Mouse (Mus musculus): ENCODE data around the gene Mrc2. TPM values are rescaled to one million over a fixed set of nuclear protein-coding genes. Genes with fewer than 3 reads are reported as not detected.

Mrc2 gene
- polyA plus RNA-seq, 1 experiment from 2014 or later = 35.3 TPM

DNA sequence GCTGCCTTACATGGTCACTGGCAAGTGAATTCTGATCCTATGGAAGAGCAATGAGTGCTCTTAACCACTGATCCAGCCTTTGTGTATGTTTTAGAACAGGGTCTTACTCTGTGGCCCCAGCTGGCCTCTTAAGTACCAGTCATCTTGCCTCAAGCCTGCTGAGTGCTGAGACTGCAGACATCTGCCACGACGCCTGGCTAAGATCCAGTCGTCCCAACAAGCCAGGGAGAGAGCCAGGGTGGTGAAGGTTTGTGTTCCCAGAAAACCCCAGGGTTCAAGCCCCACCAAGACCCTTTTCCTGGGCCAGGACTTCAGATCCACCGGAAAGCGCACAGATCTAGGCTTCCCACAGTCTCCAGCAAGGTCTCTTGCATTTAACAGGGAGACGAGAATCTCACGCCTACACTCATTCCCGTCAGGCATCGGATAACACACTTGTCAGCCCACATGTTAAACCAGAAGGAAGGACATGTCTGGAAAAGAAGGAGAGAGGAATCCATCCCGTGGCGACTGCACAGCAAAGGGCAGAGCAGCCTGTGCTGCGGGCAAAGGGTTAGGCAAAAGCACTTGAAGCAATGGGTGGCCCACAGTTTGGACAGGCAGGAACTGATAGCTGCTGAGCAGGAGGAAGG lies 20.0 kb downstream of the Mrc2 start:
- no peak overlapping the region for H3K9ac ChIP-seq
- 24% methylated on average over 12 of the region's 12 CpGs for WGBS
- peak overlapping the region; percentile 81 for H3K27ac ChIP-seq
- no peaks in the 10 kb centered on the region for H3K9me3 ChIP-seq
- ATAC-seq (ENCODE audit: insufficient number of reproducible peaks, insufficient read depth, low FRiP score, low TSS enrichment) = 0 out of 2 replicates have a peak, but pooled peaks have one; percentile 9
- H3K4me3 ChIP-seq = no peak overlapping the region
- H3K27me3 ChIP-seq = no peaks in the 10 kb centered on the region
- peaks cover 52% of the 10 kb centered on the region for H3K4me1 ChIP-seq
- no peak overlapping the region for H3K4me2 ChIP-seq (replicated peaks)
- H3K36me3 ChIP-seq = peaks cover 9% of the 10 kb centered on the region; the same call in 1 of the 2 replicates

DNA sequence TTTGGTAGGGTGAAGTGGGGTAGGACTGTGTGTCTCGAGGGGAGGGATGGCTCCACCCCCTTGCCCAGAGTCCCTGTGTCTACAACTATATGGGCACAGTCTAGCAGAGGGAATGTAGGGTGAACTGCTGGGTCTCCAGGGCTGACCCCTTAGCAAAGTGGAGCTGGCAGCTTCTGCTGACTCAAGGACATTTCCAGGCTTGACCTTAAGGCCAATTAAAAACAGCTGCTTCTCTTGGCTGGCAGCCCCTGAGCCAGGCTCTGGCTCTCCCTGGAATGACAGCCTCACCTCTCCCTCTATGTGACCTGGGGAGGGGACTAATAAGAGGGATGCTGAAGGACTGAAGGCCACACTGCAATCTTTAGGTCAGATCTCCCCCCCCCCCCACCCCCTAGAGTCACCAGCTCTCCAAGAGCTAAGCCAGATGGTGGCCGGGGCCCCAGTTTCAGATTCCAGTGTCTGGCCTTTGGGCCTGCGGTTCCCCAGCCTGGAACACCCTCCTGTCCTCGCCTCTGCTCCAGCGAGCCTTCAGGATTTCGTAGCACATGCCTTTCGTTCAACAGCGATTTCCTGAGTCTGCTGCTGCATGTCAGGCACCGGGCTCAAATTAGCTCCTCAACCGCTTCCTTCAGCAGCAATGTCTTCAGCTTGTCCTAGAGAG lies 20.7 kb downstream of the Mrc2 start:
- no peaks in the 10 kb centered on the region for H3K27me3 ChIP-seq
- H3K4me1 ChIP-seq = peaks cover 52% of the 10 kb centered on the region
- 0 out of 2 replicates have a peak overlapping the region, but pooled peaks have one; percentile 24 for H3K4me2 ChIP-seq (replicated peaks)
- ATAC-seq (ENCODE audit: insufficient number of reproducible peaks, insufficient read depth, low FRiP score, low TSS enrichment) = peak; percentile 42; the same call in 1 of the 2 replicates
- H3K9ac ChIP-seq = 0 out of 2 replicates have a peak overlapping the region, but pooled peaks have one; percentile 6
- WGBS = 17% methylated on average over 10 of the region's 10 CpGs
- H3K36me3 ChIP-seq = peaks cover 9% of the 10 kb centered on the region; the same call in 1 of the 2 replicates
- H3K27ac ChIP-seq = peak overlapping the region; percentile 81
- H3K4me3 ChIP-seq = no peak overlapping the region
- no peaks in the 10 kb centered on the region for H3K9me3 ChIP-seq

DNA sequence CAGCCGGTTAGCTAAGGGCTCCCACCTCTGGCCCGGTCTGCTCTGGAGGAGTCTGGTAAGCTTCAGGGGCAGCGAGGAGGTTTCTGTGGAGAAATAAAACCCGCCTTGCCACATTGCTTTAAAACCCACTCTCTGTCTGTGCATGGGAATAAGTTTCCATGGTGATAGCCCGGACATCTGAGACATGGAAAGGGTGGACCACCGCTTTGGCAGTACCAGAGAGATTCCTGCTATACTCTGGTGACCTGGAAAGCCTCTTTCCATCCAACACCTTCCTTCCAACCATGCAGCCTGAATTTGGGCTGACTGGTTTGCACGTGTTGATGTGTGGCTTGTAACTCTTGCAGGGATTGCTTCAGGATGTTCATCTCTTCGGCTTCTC lies 21.2 kb downstream of the Mrc2 start:
- Histone ChIP-seq H3K9me3 (no peaks in the 10 kb centered on the region), H3K4me1 (peaks cover 52% of the 10 kb centered on the region), H3K27ac (peak overlapping the region; percentile 81), H3K4me3 (no peak overlapping the region), H3K4me2 (replicated peaks) (0 out of 2 replicates have a peak overlapping the region, but pooled peaks have one; percentile 24), H3K9ac (0 out of 2 replicates have a peak overlapping the region, but pooled peaks have one; percentile 6), H3K36me3 (peaks cover 9% of the 10 kb centered on the region; the same call in 1 of the 2 replicates), H3K27me3 (no peaks in the 10 kb centered on the region)
- 16% methylated on average over 8 of the region's 8 CpGs for WGBS
- no peak for ATAC-seq (ENCODE audit: insufficient number of reproducible peaks, insufficient read depth, low FRiP score, low TSS enrichment)

DNA sequence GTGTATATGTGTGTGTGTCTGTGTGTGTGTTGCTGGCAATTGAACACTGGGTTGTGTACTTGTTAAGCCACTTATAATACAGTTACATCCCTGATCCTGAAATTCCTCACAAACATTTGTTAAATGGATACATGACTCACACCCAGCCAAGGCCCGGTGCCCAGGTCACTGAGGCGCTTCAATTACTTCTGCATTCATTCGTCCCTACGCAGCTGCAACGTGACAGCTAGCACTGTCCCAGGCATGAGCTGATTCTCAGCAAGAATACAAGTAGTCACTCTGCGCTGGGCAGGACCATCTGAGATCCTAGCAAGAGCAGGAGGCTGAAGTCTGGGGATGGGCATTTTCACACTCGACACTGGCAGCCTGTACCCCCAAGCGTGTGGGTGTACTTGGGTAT lies 22.9 kb downstream of the Mrc2 start:
- no peaks in the 10 kb centered on the region for H3K27me3 ChIP-seq
- no peak overlapping the region for H3K4me2 ChIP-seq (replicated peaks)
- no peaks in the 10 kb centered on the region for H3K9me3 ChIP-seq
- no peak overlapping the region for H3K27ac ChIP-seq
- no peak for ATAC-seq (ENCODE audit: insufficient number of reproducible peaks, insufficient read depth, low FRiP score, low TSS enrichment)
- peaks cover 16% of the 10 kb centered on the region for H3K36me3 ChIP-seq
- H3K4me1 ChIP-seq = peaks cover 49% of the 10 kb centered on the region
- 78% methylated on average over 8 of the region's 8 CpGs for WGBS
- H3K9ac ChIP-seq = no peak overlapping the region
- no peak overlapping the region for H3K4me3 ChIP-seq

DNA sequence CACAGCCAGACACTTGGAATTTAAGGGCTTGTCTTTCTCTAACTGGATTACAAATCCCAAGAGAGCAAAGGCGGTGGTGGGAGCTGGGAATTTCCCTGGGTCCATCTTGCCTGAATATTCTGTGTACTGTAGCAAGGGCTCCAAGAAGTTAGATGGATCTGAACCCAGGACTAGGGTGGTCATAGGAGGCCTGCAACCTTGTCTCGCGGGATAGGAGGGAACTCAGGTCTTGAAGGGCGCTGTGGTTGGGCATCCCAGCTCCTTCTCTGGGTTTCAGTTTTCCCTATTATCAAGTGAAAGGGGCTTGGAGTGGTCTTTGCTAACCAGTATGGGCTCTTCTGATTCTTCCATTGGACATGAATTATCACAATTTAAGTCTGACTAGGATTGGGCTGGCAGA lies 23.7 kb downstream of the Mrc2 start:
- no peak overlapping the region for H3K4me3 ChIP-seq
- WGBS = 86% methylated on average over 4 of the region's 4 CpGs
- peaks cover 16% of the 10 kb centered on the region for H3K36me3 ChIP-seq
- H3K27ac ChIP-seq = no peak overlapping the region
- H3K4me1 ChIP-seq = peaks cover 42% of the 10 kb centered on the region
- ATAC-seq (ENCODE audit: insufficient number of reproducible peaks, insufficient read depth, low FRiP score, low TSS enrichment) = no peak
- no peaks in the 10 kb centered on the region for H3K9me3 ChIP-seq
- no peaks in the 10 kb centered on the region for H3K27me3 ChIP-seq
- no peak overlapping the region for H3K4me2 ChIP-seq (replicated peaks)
- no peak overlapping the region for H3K9ac ChIP-seq

DNA sequence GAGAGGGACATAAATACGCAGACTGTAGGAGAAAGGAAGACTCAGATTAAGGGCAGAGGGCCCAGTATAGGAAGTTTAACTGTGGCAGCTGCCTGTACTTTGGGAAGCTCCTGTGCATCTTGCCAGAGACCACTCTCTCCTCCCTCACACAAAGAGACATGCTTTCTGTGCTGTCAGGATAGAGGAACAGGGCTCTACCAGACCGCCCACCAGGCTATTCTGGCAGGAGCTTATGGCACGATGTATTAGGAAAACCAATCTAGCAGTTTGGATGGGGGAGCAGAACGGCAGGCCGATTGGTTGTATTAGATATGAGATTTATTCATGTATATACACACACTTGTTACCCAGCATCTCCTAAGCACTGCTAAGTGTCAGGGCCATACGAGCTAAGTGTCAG lies 25.3 kb downstream of the Mrc2 start:
- Histone ChIP-seq H3K27ac (no peak overlapping the region), H3K36me3 (peaks cover 16% of the 10 kb centered on the region), H3K27me3 (no peaks in the 10 kb centered on the region), H3K4me1 (peaks cover 25% of the 10 kb centered on the region), H3K9ac (no peak overlapping the region), H3K4me3 (no peak overlapping the region), H3K4me2 (replicated peaks) (no peak overlapping the region), H3K9me3 (no peaks in the 10 kb centered on the region)
- ATAC-seq (ENCODE audit: insufficient number of reproducible peaks, insufficient read depth, low FRiP score, low TSS enrichment) = no peak
- 93% methylated on average over 6 of the region's 6 CpGs for WGBS

DNA sequence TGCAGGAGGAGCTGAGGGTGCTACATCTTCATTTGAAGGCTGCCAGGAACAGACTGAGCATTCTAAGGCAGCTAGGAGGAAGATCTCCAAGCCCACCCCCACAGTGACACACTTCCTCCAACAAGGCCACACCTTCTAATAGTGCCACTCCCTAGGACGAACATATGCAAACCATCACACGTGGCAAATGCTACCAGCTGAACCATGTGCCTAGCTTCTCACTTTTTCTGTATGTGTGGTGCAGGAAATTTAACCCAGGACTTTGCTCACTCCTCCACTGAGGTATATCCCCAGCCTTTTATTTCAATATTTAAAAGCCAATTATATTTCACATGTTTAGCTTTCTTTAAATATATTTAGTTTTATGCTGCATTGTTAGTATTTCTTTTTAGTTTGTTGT lies 28.6 kb downstream of the Mrc2 start:
- H3K4me3 ChIP-seq = no peak overlapping the region
- no peak for ATAC-seq (ENCODE audit: insufficient number of reproducible peaks, insufficient read depth, low FRiP score, low TSS enrichment)
- 68% methylated on average over 2 of the region's 2 CpGs for WGBS
- no peaks in the 10 kb centered on the region for H3K27me3 ChIP-seq
- H3K9me3 ChIP-seq = no peaks in the 10 kb centered on the region
- no peak overlapping the region for H3K9ac ChIP-seq
- H3K27ac ChIP-seq = no peak overlapping the region
- H3K4me1 ChIP-seq = no peaks in the 10 kb centered on the region
- no peak overlapping the region for H3K4me2 ChIP-seq (replicated peaks)
- H3K36me3 ChIP-seq = peaks cover 17% of the 10 kb centered on the region

DNA sequence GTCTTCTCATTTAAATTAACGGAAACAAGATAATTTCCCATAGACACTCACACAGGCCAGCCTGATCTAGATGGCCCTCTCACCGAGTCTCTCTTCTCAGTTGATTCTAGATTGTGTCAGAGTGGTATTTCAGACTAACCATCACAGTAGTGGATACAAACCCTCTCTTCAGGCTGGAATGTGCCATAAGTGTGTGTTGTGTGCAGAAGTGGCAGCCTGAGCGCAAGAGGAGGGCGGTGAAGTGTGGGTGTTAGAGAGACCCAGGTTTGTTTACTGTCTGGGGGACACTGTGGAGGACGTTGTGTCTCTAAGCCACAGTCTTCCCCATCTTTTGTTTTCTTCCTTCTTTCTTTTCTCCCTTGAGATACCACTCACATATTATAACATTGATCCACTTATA lies 31.1 kb downstream of the Mrc2 start:
- no peak overlapping the region for H3K4me2 ChIP-seq (replicated peaks)
- no peak overlapping the region for H3K9ac ChIP-seq
- H3K36me3 ChIP-seq = peaks cover 39% of the 10 kb centered on the region
- ATAC-seq (ENCODE audit: insufficient number of reproducible peaks, insufficient read depth, low FRiP score, low TSS enrichment) = no peak
- no peaks in the 10 kb centered on the region for H3K4me1 ChIP-seq
- no peaks in the 10 kb centered on the region for H3K27me3 ChIP-seq
- no peak overlapping the region for H3K27ac ChIP-seq
- 81% methylated on average over 5 of the region's 5 CpGs for WGBS
- H3K9me3 ChIP-seq = no peaks in the 10 kb centered on the region
- no peak overlapping the region for H3K4me3 ChIP-seq

DNA sequence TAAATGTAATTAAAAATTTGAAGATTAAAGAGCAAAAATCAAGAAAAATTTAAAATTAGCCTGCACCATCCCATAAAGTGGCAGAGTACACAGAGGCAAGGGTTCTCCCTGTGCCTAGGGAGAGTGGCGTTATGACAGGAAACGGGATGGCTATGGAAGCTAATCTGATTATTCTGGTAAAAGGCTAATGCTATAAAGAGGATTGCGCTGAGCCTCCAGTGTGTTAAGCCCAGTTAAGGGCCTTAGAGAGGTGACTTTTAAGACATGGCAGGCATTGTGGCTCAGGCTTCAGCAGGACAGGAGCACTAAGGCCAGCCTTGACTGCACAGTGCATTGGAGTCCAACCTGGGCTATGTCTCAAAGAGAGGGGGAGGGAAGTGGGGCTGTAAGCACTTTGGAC lies 34.7 kb downstream of the Mrc2 start:
- peaks cover 46% of the 10 kb centered on the region for H3K36me3 ChIP-seq
- H3K4me3 ChIP-seq = no peak overlapping the region

DNA sequence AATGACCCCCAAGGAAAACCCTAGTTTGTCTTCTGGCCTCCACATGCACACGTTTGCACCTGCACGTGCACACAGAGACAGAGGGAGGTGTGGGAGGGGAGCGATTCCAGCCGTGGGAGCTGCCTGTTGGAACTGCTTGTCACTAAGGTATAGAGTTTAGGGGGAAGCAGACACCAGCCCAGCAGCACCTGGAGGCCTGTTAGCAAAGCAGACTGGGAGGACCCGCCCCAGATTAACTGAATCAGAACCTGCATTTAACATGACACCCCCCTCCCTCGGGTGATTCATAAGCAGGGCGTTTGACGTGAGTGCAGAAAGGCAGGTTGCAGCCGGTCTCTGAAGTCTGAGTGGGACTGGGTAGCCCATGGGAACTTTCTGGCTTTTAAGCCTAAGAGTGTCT lies 37.5 kb downstream of the Mrc2 start:
- H3K4me2 ChIP-seq (replicated peaks) = no peak overlapping the region
- peaks cover 63% of the 10 kb centered on the region for H3K36me3 ChIP-seq
- no peaks in the 10 kb centered on the region for H3K27me3 ChIP-seq
- no peak overlapping the region for H3K4me3 ChIP-seq
- no peak overlapping the region for H3K9ac ChIP-seq
- H3K9me3 ChIP-seq = no peaks in the 10 kb centered on the region
- no peak for ATAC-seq (ENCODE audit: insufficient number of reproducible peaks, insufficient read depth, low FRiP score, low TSS enrichment)
- WGBS = 66% methylated on average over 9 of the region's 9 CpGs
- H3K27ac ChIP-seq = no peak overlapping the region
- peaks cover 5% of the 10 kb centered on the region; the same call in 1 of the 2 replicates for H3K4me1 ChIP-seq

More for the DNA sequence above, 34.7 kb downstream of the Mrc2 start:
- H3K9ac ChIP-seq = no peak overlapping the region
- no peaks in the 10 kb centered on the region for H3K27me3 ChIP-seq
- whole genome bisulfite sequencing = 79% methylated on average over 3 of the region's 3 CpGs
- peaks cover 5% of the 10 kb centered on the region; the same call in 1 of the 2 replicates for H3K4me1 ChIP-seq
- no peak for ATAC-seq (ENCODE audit: insufficient number of reproducible peaks, insufficient read depth, low FRiP score, low TSS enrichment)
- H3K4me2 ChIP-seq (replicated peaks) = no peak overlapping the region
- H3K27ac ChIP-seq = no peak overlapping the region
- no peaks in the 10 kb centered on the region for H3K9me3 ChIP-seq

DNA sequence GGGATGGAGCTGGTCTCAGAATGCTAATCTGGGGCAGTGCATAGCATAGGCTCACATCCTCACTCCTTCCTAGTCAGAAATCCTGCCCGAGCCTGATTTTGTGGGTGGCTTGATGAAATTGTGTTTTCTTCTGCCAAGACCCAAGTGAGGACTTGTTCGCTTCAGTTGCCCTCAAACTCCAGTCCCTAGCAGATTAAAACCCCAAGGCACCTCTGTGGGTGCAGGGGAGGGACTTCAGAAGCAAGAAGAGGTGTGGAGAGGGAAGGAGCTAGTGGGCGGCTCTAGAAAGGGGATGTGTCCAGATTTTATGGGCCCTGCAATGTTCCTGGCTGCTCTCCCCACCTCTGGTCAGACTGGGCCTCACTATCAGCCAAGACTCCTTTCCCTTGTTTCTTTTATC lies 38.7 kb downstream of the Mrc2 start:
- Histone ChIP-seq H3K9ac (no peak overlapping the region), H3K4me1 (peaks cover 5% of the 10 kb centered on the region; the same call in 1 of the 2 replicates), H3K4me3 (no peak overlapping the region), H3K4me2 (replicated peaks) (no peak overlapping the region), H3K36me3 (peaks cover 58% of the 10 kb centered on the region), H3K9me3 (no peaks in the 10 kb centered on the region), H3K27me3 (no peaks in the 10 kb centered on the region), H3K27ac (no peak overlapping the region)
- 82% methylated on average over 3 of the region's 3 CpGs for WGBS
- no peak for ATAC-seq (ENCODE audit: insufficient number of reproducible peaks, insufficient read depth, low FRiP score, low TSS enrichment)

DNA sequence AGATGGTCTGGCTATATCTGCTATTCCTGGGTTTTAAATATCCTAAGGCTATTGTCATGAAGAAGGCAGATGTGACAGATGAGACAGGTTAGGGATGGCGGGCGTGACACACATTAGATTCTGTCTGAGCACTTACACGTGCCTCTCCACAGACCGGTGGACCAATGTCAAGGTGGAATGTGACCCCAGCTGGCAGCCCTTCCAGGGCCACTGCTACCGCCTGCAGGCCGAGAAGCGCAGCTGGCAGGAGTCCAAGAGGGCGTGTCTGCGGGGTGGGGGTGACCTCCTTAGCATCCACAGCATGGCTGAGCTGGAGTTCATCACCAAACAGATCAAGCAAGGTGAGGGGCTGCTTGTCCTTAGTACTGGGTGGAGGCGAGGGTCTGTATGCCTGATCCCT lies 39.3 kb downstream of the Mrc2 start:
- H3K9me3 ChIP-seq = no peaks in the 10 kb centered on the region
- peaks cover 59% of the 10 kb centered on the region for H3K36me3 ChIP-seq
- H3K27ac ChIP-seq = no peak overlapping the region
- no peak overlapping the region for H3K4me3 ChIP-seq
- ATAC-seq (ENCODE audit: insufficient number of reproducible peaks, insufficient read depth, low FRiP score, low TSS enrichment) = no peak
- H3K9ac ChIP-seq = no peak overlapping the region
- no peaks in the 10 kb centered on the region for H3K27me3 ChIP-seq
- 39% methylated on average over 10 of the region's 10 CpGs for WGBS
- H3K4me2 ChIP-seq (replicated peaks) = no peak overlapping the region
- peaks cover 5% of the 10 kb centered on the region; the same call in 1 of the 2 replicates for H3K4me1 ChIP-seq

Measured in embryonic facial prominence, embryonic 12.5 days (tissue).